Comparison of ENCODE assay signal across 12 mouse cellular contexts in genomic region chr7:19600562-19600961, GRCm38 (mm10). TPM values are rescaled to one million over a fixed set of nuclear protein-coding genes. Genes with fewer than 3 reads are reported as not detected.
DNase-seq lines count a peak whose midpoint lies in the region; ATAC-seq lines count a peak whose summit lies in the region.
"Had no signal": no experiment of that assay in that cellular context is flagged by ENCODE, and none has a peak within 500 bp of the region (broad histone marks: within the 10 kb centered on the region; RNA-seq: fewer than 3 reads in every experiment).

No protein-coding gene starts in this region.

- H3K36me3 ChIP-seq in heart, embryonic 13.5 days, result peaks cover 74% of the 10 kb centered on the region

- H3K9me3 ChIP-seq in heart, embryonic 13.5 days, result no peaks in the 10 kb centered on the region
- H3K9me3 ChIP-seq: heart, embryonic 10.5 days; limb, embryonic 15.5 days had no signal

- DNase-seq in heart, postnatal 25 days (ENCODE audit: low spot score), result no peak
- peak; percentile 66 to 73 for DNase-seq in right cerebral cortex, postnatal 10 days (ENCODE audit: low spot score in 2 of 2)
- DNase-seq in right cerebral cortex, postnatal 4 days, result no peak
- peak; percentile 92 for DNase-seq in layer of hippocampus, adult 9-11 months
- DNase-seq in thymus, postnatal 14 days, result no peak
- DNase-seq in adrenal gland, adult 8-10 months, result no peak
- DNase-seq in kidney, postnatal 36 days, result no peak
- DNase-seq: cerebellum, adult 9-10 months; thymus, adult 2 months had no signal

- H3K4me3 ChIP-seq in heart, embryonic 13.5 days, result no peak overlapping the region
- H3K4me3 ChIP-seq: heart, embryonic 10.5 days; limb, embryonic 15.5 days had no signal

- no peak overlapping the region for H3K4me2 ChIP-seq in heart, embryonic 13.5 days
- H3K4me2 ChIP-seq: limb, embryonic 15.5 days had no signal

- ATAC-seq in heart, embryonic 13.5 days (ENCODE audit: extremely low read depth, insufficient number of reproducible peaks, low FRiP score, low TSS enrichment), result no peak

- WGBS in heart, embryonic 13.5 days, result 59% methylated on average over 5 of the region's 5 CpGs

- peaks cover 33% of the 10 kb centered on the region for H3K4me1 ChIP-seq in heart, embryonic 13.5 days

- no peak overlapping the region for H3K27ac ChIP-seq in heart, embryonic 13.5 days (replicated peaks)
- H3K27ac ChIP-seq: heart, embryonic 10.5 days; limb, embryonic 15.5 days had no signal

- H3K9ac ChIP-seq in heart, embryonic 13.5 days, result 0 out of 2 replicates have a peak overlapping the region, but pooled peaks have one; percentile 7
- H3K9ac ChIP-seq: limb, embryonic 15.5 days had no signal

- intact Hi-C loops in heart, postnatal 25 days (cut with DNase I), result no loop called here

- no peaks in the 10 kb centered on the region for H3K27me3 ChIP-seq in heart, embryonic 13.5 days (replicated peaks)
- H3K27me3 ChIP-seq: limb, embryonic 15.5 days had no signal

RNA-seq across cellular contexts. Expression of gene Clasrp, which starts 3.7 kb away (rescaled TPM):
- polyA plus RNA-seq in heart, embryonic 13.5 days (2015; fragmentation: Nextera tagmentation; extraction: Ambion mirVana), result 30.8 and 31.8 TPM in 2 replicates
- 10 to 100 TPM; 14.5 to 20.5 TPM for total RNA-seq in heart, postnatal 25 days (2021)
- 10 to 100 TPM; 29.5 to 92.6 (median 50.4) TPM for total RNA-seq in adrenal gland, adult 8-10 months (2022)

RNA-seq across cellular contexts. Expression of gene Gemin7, which starts 23.2 kb away (rescaled TPM):
- 114 and 134 TPM in 2 replicates for polyA plus RNA-seq in heart, embryonic 13.5 days (2015; fragmentation: Nextera tagmentation; extraction: Ambion mirVana)
- 10 to 100 TPM; 44.6 to 45.6 TPM for total RNA-seq in heart, postnatal 25 days (2021)
- 10 to 100 TPM; 76.9 to 94.1 (median 85.1) TPM for total RNA-seq in adrenal gland, adult 8-10 months (2022)

RNA-seq across cellular contexts. Expression of gene Zfp296, which starts 23.5 kb away (rescaled TPM):
- polyA plus RNA-seq in heart, embryonic 13.5 days (2015; fragmentation: Nextera tagmentation; extraction: Ambion mirVana), result 0.12 and 0.32 TPM in 2 replicates
- total RNA-seq in heart, postnatal 25 days (2021), result under 1 TPM; 0.28 to 0.49 TPM
- under 1 TPM; 0.52 to 0.68 (median 0.57) TPM for total RNA-seq in adrenal gland, adult 8-10 months (2022)

RNA-seq across cellular contexts. Expression of gene Relb, which starts 28.7 kb away (rescaled TPM):
- polyA plus RNA-seq in heart, embryonic 13.5 days (2015; fragmentation: Nextera tagmentation; extraction: Ambion mirVana), result 5.6 and 6.2 TPM in 2 replicates
- 1 to 10 TPM; 7.3 to 7.6 TPM for total RNA-seq in heart, postnatal 25 days (2021)
- 10 to 100 TPM; 31.6 to 50.7 (median 42.6) TPM for total RNA-seq in adrenal gland, adult 8-10 months (2022)

RNA-seq across cellular contexts. Expression of gene Ppp1r37, which starts 37.7 kb away (rescaled TPM):
- 15.0 and 17.2 TPM in 2 replicates for polyA plus RNA-seq in heart, embryonic 13.5 days (2015; fragmentation: Nextera tagmentation; extraction: Ambion mirVana)
- total RNA-seq in heart, postnatal 25 days (2021), result 10 to 100 TPM; 48.0 to 52.3 TPM
- 10 to 100 TPM; 68.3 to 88.3 (median 81.8) TPM for total RNA-seq in adrenal gland, adult 8-10 months (2022)

Comparison
In these comparisons a context has a peak if more than half of its experiments do, and no peak if none do; other contexts are left out.
1. DNase-seq: peak in right cerebral cortex, postnatal 10 days (2 of 2) and layer of hippocampus, adult 9-11 months (single experiment); none in heart, postnatal 25 days (single experiment), right cerebral cortex, postnatal 4 days (single experiment), thymus, postnatal 14 days (single experiment), adrenal gland, adult 8-10 months (single experiment) and kidney, postnatal 36 days (0 of 2).